ENCODE assay signal across 8 mouse cellular contexts in the genomic region with DNA sequence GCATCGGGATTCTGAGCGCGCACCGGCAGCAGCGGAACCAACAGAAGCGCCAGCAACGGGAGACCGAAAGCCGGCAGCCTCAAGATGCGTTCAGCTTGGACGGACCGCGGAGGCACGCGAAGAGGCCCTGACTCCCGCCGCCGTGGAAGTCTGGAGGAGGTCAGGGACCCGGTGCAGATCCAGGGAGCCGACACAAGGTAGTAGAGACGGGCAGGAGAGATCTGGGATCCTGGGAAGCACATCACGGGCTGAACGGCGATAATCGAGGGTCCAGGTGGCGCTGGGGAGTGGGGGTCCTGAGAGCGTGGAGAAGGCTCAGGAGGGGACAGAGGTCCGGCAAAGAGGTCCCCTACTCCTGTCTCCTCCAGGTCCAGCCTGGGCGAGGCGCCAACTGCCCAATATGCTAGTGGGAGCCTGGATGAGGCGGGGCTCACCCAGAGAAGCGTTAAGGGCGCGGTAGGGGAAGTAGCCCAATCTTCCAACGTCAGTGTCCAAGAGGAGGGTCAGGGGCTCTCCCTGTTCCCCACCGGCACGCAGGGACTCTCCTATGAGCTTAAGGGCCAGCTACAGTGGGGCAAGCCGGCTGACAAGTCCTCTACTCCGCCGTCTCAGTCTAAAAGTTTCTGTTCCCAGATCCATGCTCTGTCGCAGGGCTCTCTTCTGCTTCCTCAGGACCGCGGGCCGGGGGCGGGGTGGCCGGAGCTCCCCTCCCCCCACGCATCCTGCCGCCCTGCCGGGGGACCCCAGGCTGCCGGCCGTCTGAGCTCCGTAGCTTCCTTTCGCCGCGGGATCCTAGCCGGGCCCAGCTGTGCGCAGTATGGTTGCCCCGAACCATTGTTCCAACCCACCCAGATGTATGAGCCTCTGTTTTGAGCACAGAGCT. TPM values are rescaled to one million over a fixed set of nuclear protein-coding genes. Genes with fewer than 3 reads are reported as not detected.
DNase-seq lines count a peak whose midpoint lies in the region; ATAC-seq and TF ChIP-seq lines count a peak whose summit lies in the region.

A gene (minus strand): TSS at position 665 of the 883 bp plus-strand sequence.

- WGBS in heart, adult 2 months, result 1% methylated on average over 58 of the region's 58 CpGs
- WGBS in bone marrow, adult 2 months, result 3% methylated on average over 58 of the region's 58 CpGs
- 1% methylated on average over 58 of the region's 58 CpGs for WGBS in liver, embryonic 16.5 days (ENCODE audit: insufficient replicate concordance)
- WGBS in stomach, embryonic 16.5 days, result under 1% methylated on average over 58 of the region's 58 CpGs

- H3K9me3 ChIP-seq in liver, embryonic 16.5 days (replicated peaks; ENCODE audit: control insufficient read depth, low read length), result no peaks in the 10 kb centered on the region
- H3K9me3 ChIP-seq in stomach, embryonic 16.5 days (replicated peaks; ENCODE audit: control insufficient read depth, low read length), result no peaks in the 10 kb centered on the region; the same call in 1 of the 2 replicates

- H3K27ac ChIP-seq in heart, adult 2 months, result no peak within 1 kb of the TSS
- peak within 1 kb of the TSS; percentile 84 for H3K27ac ChIP-seq in bone marrow, adult 2 months (ENCODE audit: control insufficient read depth, insufficient read depth, low read depth, low read length, poor library complexity)
- H3K27ac ChIP-seq in liver, embryonic 16.5 days (ENCODE audit: low read length), result no peak within 1 kb of the TSS
- H3K27ac ChIP-seq in stomach, embryonic 16.5 days (ENCODE audit: low read length), result no peak within 1 kb of the TSS

- no peak for DNase-seq in heart, adult 2 months
- no peak for DNase-seq in heart, postnatal 25 days (ENCODE audit: low spot score)
- DNase-seq in heart, postnatal 4 days, result peak; percentile 43
- DNase-seq in layer of hippocampus, postnatal 14 days (ENCODE audit: low spot score in 2 of 2), result no peak

- no peak for TF ChIP-seq CTCF in heart, adult 2 months (IDR thresholded peaks at IDR 0.05)
- no peak for TF ChIP-seq CTCF in bone marrow, adult 2 months (IDR thresholded peaks at IDR 0.05; ENCODE audit: control insufficient read depth, insufficient read depth, low read length)

- no peaks in the 10 kb centered on the region for H3K4me1 ChIP-seq in heart, adult 2 months (ENCODE audit: control insufficient read depth, insufficient read depth, low read length)
- no peaks in the 10 kb centered on the region; the same call in 1 of the 2 replicates for H3K4me1 ChIP-seq in bone marrow, adult 2 months (ENCODE audit: control insufficient read depth, insufficient read depth, low read length)
- H3K4me1 ChIP-seq in liver, embryonic 16.5 days (ENCODE audit: control insufficient read depth, low read depth, low read length), result no peaks in the 10 kb centered on the region; the same call in 1 of the 2 replicates
- H3K4me1 ChIP-seq in stomach, embryonic 16.5 days (ENCODE audit: control insufficient read depth, insufficient read depth, low read length), result peaks cover 7% of the 10 kb centered on the region

- no peaks in the 10 kb centered on the region for H3K36me3 ChIP-seq in heart, adult 2 months (ENCODE audit: control insufficient read depth, insufficient read depth, low read length)
- no peaks in the 10 kb centered on the region for H3K36me3 ChIP-seq in liver, embryonic 16.5 days (ENCODE audit: control insufficient read depth, insufficient read depth)
- no peaks in the 10 kb centered on the region for H3K36me3 ChIP-seq in stomach, embryonic 16.5 days (ENCODE audit: control insufficient read depth, insufficient read depth, low read length)

- no peaks in the 10 kb centered on the region for H3K79me2 ChIP-seq in heart, adult 2 months (replicated peaks; ENCODE audit: control insufficient read depth, insufficient read depth, low read length)

- H3K27me3 ChIP-seq in heart, adult 2 months (ENCODE audit: control insufficient read depth, insufficient read depth, low read length), result peaks cover 5% of the 10 kb centered on the region
- H3K27me3 ChIP-seq in liver, embryonic 16.5 days (ENCODE audit: control insufficient read depth, insufficient read depth, low read depth, low read length), result peaks cover 25% of the 10 kb centered on the region
- peaks cover 12% of the 10 kb centered on the region; the same call in 1 of the 2 replicates for H3K27me3 ChIP-seq in stomach, embryonic 16.5 days (ENCODE audit: control insufficient read depth, insufficient read depth, low read length)

- no peak for TF ChIP-seq EP300 in heart, adult 2 months (IDR thresholded peaks at IDR 0.05; ENCODE audit: insufficient read depth, low read depth, low read length)

- TF ChIP-seq POLR2A in heart, adult 2 months (IDR thresholded peaks at IDR 0.05; ENCODE audit: insufficient read depth, low read depth, low read length), result no peak
- TF ChIP-seq POLR2A in bone marrow, adult 2 months (IDR thresholded peaks at IDR 0.05; ENCODE audit: borderline replicate concordance, control insufficient read depth, low read depth, low read length), result peak; percentile 27; the same call in 1 of the 2 replicates

- H3K9ac ChIP-seq in heart, adult 2 months (ENCODE audit: low read depth, low read length), result peak within 1 kb of the TSS; percentile 23
- H3K9ac ChIP-seq in liver, embryonic 16.5 days (ENCODE audit: low read depth, low read length), result no peak within 1 kb of the TSS
- peak within 1 kb of the TSS; percentile 69 for H3K9ac ChIP-seq in stomach, embryonic 16.5 days (ENCODE audit: low read length)

- 0 out of 2 replicates have a peak, but pooled peaks have one; percentile 3 for ATAC-seq in liver, embryonic 16.5 days (ENCODE audit: low read depth)
- peak; percentile 25; the same call in 1 of the 2 replicates for ATAC-seq in stomach, embryonic 16.5 days (ENCODE audit: insufficient read depth, low FRiP score)
- ATAC-seq in frontal cortex, adult (ENCODE audit: low TSS enrichment), result no peak

- peak within 1 kb of the TSS; percentile 51 for H3K4me2 ChIP-seq in liver, embryonic 16.5 days (ENCODE audit: low read depth, low read length)
- H3K4me2 ChIP-seq in stomach, embryonic 16.5 days (ENCODE audit: low read depth, low read length), result peak within 1 kb of the TSS; percentile 77

- H3K4me3 ChIP-seq in heart, adult 2 months, result peak within 1 kb of the TSS; percentile 38
- peak within 1 kb of the TSS; percentile 76 for H3K4me3 ChIP-seq in bone marrow, adult 2 months (replicated peaks; ENCODE audit: control insufficient read depth, low read depth, low read length)
- H3K4me3 ChIP-seq in liver, embryonic 16.5 days (ENCODE audit: low read depth, low read length), result peak within 1 kb of the TSS; percentile 47
- peak within 1 kb of the TSS; percentile 52 for H3K4me3 ChIP-seq in stomach, embryonic 16.5 days (replicated peaks; ENCODE audit: low read length)

- intact Hi-C loops in heart, adult 2 months (cut with DNase I), result no loop called here
- intact Hi-C loops in heart, postnatal 25 days (cut with DNase I), result no loop called here

RNA-seq across cellular contexts. Expression of the gene that starts here (rescaled TPM):
- total RNA-seq in heart, adult 2 months (2021), result under 1 TPM; 0.09 to 0.10 TPM
- 0.18 and 0.21 TPM in 2 replicates for polyA plus RNA-seq in heart, adult 2 months (2012; rRNA removed)
- under 1 TPM; 0.06 to 0.08 TPM for total RNA-seq in heart, postnatal 25 days (2021)
- polyA plus RNA-seq in bone marrow, adult 2 months (2011; ENCODE audit: insufficient read depth, insufficient read length, low replicate concordance, missing spikeins), result 4.8 and 18.0 TPM in 2 replicates
- total RNA-seq in heart, postnatal 4 days (2021), result under 1 TPM; 0.48 to 0.50 TPM
- 0.42 and 0.50 TPM in 2 replicates for polyA plus RNA-seq in liver, embryonic 16.5 days (2015; fragmentation: Nextera tagmentation; extraction: Ambion mirVana)
- polyA plus RNA-seq in stomach, embryonic 16.5 days (2015; fragmentation: Nextera tagmentation; extraction: Ambion mirVana), result 0.74 and 0.79 TPM in 2 replicates
- total RNA-seq in layer of hippocampus, postnatal 14 days (2021), result under 1 TPM; 0.85 to 0.86 TPM

Comparison
In these comparisons a context has a peak if more than half of its experiments do, and no peak if none do; other contexts are left out.
1. Peak in DNase-seq in heart, postnatal 4 days; RNA of the gene not detected or under 1 TPM.
2. Peak in ATAC-seq, H3K4me3 ChIP-seq and H3K4me2 ChIP-seq in liver, embryonic 16.5 days; RNA of the gene not detected or under 1 TPM.
3. Peak in ATAC-seq, H3K4me3 ChIP-seq, H3K9ac ChIP-seq and H3K4me2 ChIP-seq in stomach, embryonic 16.5 days; RNA of the gene not detected or under 1 TPM.